Mouse (Mus musculus) frontal cortex, postnatal 10 days (tissue): ENCODE results near the gene Sema4b.

Source experiments
- DNase-seq, 2 experiments: peaks; one replicate each; pipeline ENCODE4 v3.0.0; 2022; ENCODE audit warnings: low spot score in 2 of 2, mixed read lengths in 1 of 2

Gene Sema4b

GRCm38 (mm10) chr7:80267764-80268163 is 81.1 kb downstream of the Sema4b start:
- no peak for DNase-seq

DNA sequence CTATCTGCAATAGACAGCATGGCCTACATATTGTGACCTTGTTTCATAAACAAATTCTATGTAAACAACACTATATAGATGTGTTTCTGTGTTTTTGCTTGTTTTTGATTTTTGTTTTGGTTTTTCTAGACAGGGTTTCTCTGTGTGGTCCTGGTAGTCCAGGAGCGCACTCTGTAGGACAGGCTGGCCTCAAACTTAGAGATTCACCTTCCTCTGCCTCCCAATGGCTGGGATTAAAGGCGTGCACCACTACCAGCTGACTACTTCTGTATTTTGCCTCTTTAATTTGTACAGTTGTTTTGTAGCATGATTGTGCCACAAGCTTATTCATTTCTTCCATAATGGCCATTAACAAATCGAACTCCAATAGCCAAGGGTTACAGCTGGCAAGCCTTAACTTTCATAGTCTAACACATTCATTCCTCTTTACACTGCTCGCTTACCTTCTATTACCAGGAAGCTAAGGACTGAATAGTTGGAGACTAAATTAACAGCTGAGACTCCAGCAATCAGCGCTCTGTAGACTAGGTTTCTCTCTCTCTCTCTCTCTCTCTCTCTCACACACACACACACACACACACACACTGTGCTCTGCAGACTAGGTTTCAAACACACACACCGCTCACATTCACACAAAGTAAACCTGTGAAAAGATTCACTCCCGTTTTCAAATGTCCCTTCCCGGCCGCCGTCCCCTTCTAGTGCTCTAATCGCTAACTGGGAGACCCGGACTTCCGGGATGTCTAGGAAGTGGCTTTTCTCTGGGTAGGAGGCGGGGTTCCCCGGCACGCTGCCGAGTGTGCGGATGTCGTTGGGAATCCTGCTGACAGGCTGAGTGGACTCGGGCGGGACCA is 82.5 kb downstream of the Sema4b start, which contains the start of gene Vps33b:
Vps33b (plus strand) TSS at position 753 of the 854 bp plus-strand sequence.
- DNase-seq = peak; percentile 92 to 93

DNA sequence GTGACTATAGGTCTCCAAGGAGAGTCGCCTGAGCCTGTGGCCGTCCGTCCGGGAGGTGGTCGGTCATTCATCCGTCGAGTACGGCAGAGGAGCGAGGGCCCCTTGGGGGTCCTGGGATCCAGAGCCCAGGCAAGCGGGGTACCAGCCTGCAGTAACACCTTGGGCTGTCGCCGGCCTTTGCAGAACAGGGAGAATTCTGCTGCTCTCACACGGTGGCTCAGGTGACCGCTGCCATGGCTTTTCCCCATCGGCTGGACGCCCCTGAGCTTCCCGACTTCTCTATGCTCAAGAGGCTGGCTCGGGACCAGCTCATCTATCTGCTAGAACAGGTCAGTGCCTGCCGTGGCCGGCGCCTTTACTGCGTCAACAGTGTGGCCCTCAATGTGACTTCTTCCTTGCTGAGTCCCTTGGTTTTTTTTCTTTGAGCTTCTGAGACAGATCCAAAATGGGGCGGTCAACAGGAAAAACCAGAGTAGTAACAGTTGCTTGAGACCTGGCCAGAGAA is 83.2 kb downstream of the Sema4b start:
- peak in 1 of 2 experiments; percentile 20 for DNase-seq

GRCm38 (mm10) chr7:80273456-80273855 is 86.8 kb downstream of the Sema4b start:
- no peak for DNase-seq
